Mouse (Mus musculus) heart, embryonic 14.5 days (tissue): Measurements from ENCODE around the gene Nras. TPM values are rescaled to one million over a fixed set of nuclear protein-coding genes. Genes with fewer than 3 reads are reported as not detected.

Source experiments
- ATAC-seq: fragments of 200-750 bp; cut with Nextera tagmentation; 2 replicates; pipeline ENCODE4 v1.8.0; 2017; ENCODE audit warnings: low read depth, moderate TSS enrichment; ENCODE audit not compliant: insufficient number of reproducible peaks, insufficient read depth, low FRiP score
- H3K27ac ChIP-seq, 2 experiments: fragments of 200-500 bp in 1 of 2; fragments of 300-500 bp in 1 of 2; sonication (generic) in 1 of 2; replicated peaks in 1 of 2; 2 replicates each; pipeline ENCODE4 v1.5.1; 2012 to 2014; ENCODE audit warnings: low read depth in 2 of 2, low read length in 2 of 2, control low read depth in 1 of 2, mild to moderate bottlenecking in 1 of 2, mixed read lengths in 1 of 2; ENCODE audit not compliant: control insufficient read depth in 1 of 2, insufficient read depth in 1 of 2
- H3K27me3 ChIP-seq: fragments of 300-500 bp; sonication (generic); 2 replicates; pipeline ENCODE4 v1.6.1; 2014; ENCODE audit warnings: mild to moderate bottlenecking, low read length, control low read depth; ENCODE audit not compliant: control insufficient read depth, insufficient read depth
- H3K36me3 ChIP-seq: fragments of 300-500 bp; sonication (generic); 2 replicates; pipeline ENCODE4 v1.6.1; 2014; ENCODE audit warnings: mild to moderate bottlenecking, control low read depth, low read length, mixed read lengths; ENCODE audit not compliant: control insufficient read depth, insufficient read depth
- H3K4me1 ChIP-seq, 2 experiments: fragments of 200-500 bp in 1 of 2; fragments of 300-500 bp in 1 of 2; sonication (generic) in 1 of 2; 2 replicates each; pipeline ENCODE4 v1.6.1; 2012 to 2014; ENCODE audit warnings: low read length in 2 of 2, control low read depth in 1 of 2, mixed read lengths in 1 of 2; ENCODE audit not compliant: control insufficient read depth in 2 of 2, insufficient read depth in 2 of 2
- H3K4me2 ChIP-seq: fragments of 300-500 bp; sonication (generic); 2 replicates; pipeline ENCODE4 v1.6.1; 2014; ENCODE audit warnings: mild to moderate bottlenecking, low read length
- H3K4me3 ChIP-seq, 2 experiments: fragments of 200-500 bp in 1 of 2; fragments of 300-500 bp in 1 of 2; sonication (generic) in 1 of 2; 2 replicates each; pipeline ENCODE4 v1.5.1; 2012 to 2014; ENCODE audit warnings: low read length in 2 of 2, mild to moderate bottlenecking in 2 of 2, control low read depth in 1 of 2, low read depth in 1 of 2, moderate library complexity in 1 of 2; ENCODE audit not compliant: control insufficient read depth in 1 of 2, insufficient read depth in 1 of 2
- H3K9ac ChIP-seq: fragments of 300-500 bp; sonication (generic); 2 replicates; pipeline ENCODE4 v1.6.1; 2014; ENCODE audit warnings: mild to moderate bottlenecking, low read length
- H3K9me3 ChIP-seq: fragments of 300-500 bp; sonication (generic); 2 replicates; pipeline ENCODE4 v1.6.1; 2016; ENCODE audit warnings: low read length, control low read depth; ENCODE audit not compliant: control insufficient read depth
- WGBS: fragments of 180-500 bp; shearing (Covaris S2); extraction: QIAGEN DNeasy Blood & Tissue Kit; methylation state at CpG from one replicate; pipeline ENCODE4 v1.1.7; 2014; 5-methylcytosine and 5-hydroxymethylcytosine counted together
- polyA plus RNA-seq: library from polyadenylated mRNA; unstranded; fragments of >200 nt; fragmentation: Nextera tagmentation; extraction: Ambion mirVana; gene quantifications from 2 replicates; pipeline ENCODE4 v1.2.1, GENCODE M21; 2014

Gene Nras
- 88.5 and 97.6 TPM in 2 replicates for polyA plus RNA-seq

GRCm38 (mm10) chr3:103058207-103059157 lies at the start of gene Nras:
TSS of gene Nras (plus strand) at chr3:103058285.
- Histone ChIP-seq H3K36me3 (peaks cover 72% of the 10 kb centered on the region), H3K9me3 (no peaks in the 10 kb centered on the region), H3K9ac (peak within 1 kb of the TSS; percentile 91), H3K27me3 (no peaks in the 10 kb centered on the region), H3K4me1 (peaks cover 0 to 2% of the 10 kb centered on the region in 2 experiments; a peak in 1 of 4 replicates), H3K4me2 (peak within 1 kb of the TSS; percentile 74), H3K4me3 (peak within 1 kb of the TSS; percentile 74 to 99), H3K27ac (peak within 1 kb of the TSS; percentile 92 to 99)
- ATAC-seq, result peak; percentile 95
- 3% methylated on average over 46 of the region's 46 CpGs for WGBS

GRCm38 (mm10) chr3:103017350-103017749 lies 40.7 kb upstream of the Nras start:
- no peak overlapping the region for H3K9ac ChIP-seq
- H3K9me3 ChIP-seq, result no peaks in the 10 kb centered on the region
- H3K27me3 ChIP-seq, result no peaks in the 10 kb centered on the region
- no peak overlapping the region for H3K4me3 ChIP-seq
- H3K36me3 ChIP-seq, result no peaks in the 10 kb centered on the region
- peaks cover 2 to 6% of the 10 kb centered on the region in 2 experiments; a peak in 3 of 4 replicates for H3K4me1 ChIP-seq
- no peak overlapping the region for H3K4me2 ChIP-seq
- ATAC-seq, result no peak
- H3K27ac ChIP-seq, result no peak overlapping the region
- 33% methylated on average over 2 of the region's 2 CpGs for WGBS

- Histone ChIP-seq H3K36me3 (no peaks in the 10 kb centered on the region), H3K27me3 (no peaks in the 10 kb centered on the region), H3K4me3 (peak overlapping the region in 1 of 2 experiments; percentile 95; a peak in 1 of 4 replicates), H3K27ac (peak overlapping the region in 1 of 2 experiments; percentile 97; a peak in 1 of 4 replicates), H3K4me1 (peaks cover 2 to 6% of the 10 kb centered on the region in 2 experiments; a peak in 3 of 4 replicates), H3K4me2 (peak overlapping the region; percentile 65), H3K9ac (peak overlapping the region; percentile 100), H3K9me3 (no peaks in the 10 kb centered on the region)
- no peak for ATAC-seq
- 89% methylated on average over 2 of the region's 2 CpGs for WGBS
Observed at GRCm38 (mm10) chr3:103019462-103019861, 38.6 kb upstream of the Nras start.

GRCm38 (mm10) chr3:103020249-103020942 lies 37.7 kb upstream of the Nras start, which contains the start of gene Csde1:
TSS of gene Csde1 (plus strand) at chr3:103020426.
- peak; percentile 92 for ATAC-seq
- Histone ChIP-seq H3K9me3 (no peaks in the 10 kb centered on the region), H3K36me3 (no peaks in the 10 kb centered on the region), H3K27me3 (no peaks in the 10 kb centered on the region), H3K4me3 (peak within 1 kb of the TSS; percentile 83 to 95), H3K4me2 (peak within 1 kb of the TSS; percentile 87), H3K9ac (peak within 1 kb of the TSS; percentile 100), H3K27ac (peak within 1 kb of the TSS; percentile 92 to 97), H3K4me1 (peaks cover 2 to 6% of the 10 kb centered on the region in 2 experiments; a peak in 3 of 4 replicates)
- under 1% methylated on average over 55 of the region's 55 CpGs for WGBS

GRCm38 (mm10) chr3:103020943-103021638 lies 37.0 kb upstream of the Nras start:
- H3K27me3 ChIP-seq, result no peaks in the 10 kb centered on the region
- peak; percentile 92 for ATAC-seq
- H3K4me2 ChIP-seq, result peak overlapping the region; percentile 87

GRCm38 (mm10) chr3:103026174-103026573 lies 31.9 kb upstream of the Nras start:
- Histone ChIP-seq H3K27ac (no peak overlapping the region), H3K4me3 (no peak overlapping the region), H3K4me2 (no peak overlapping the region), H3K36me3 (peaks cover 31% of the 10 kb centered on the region), H3K4me1 (peaks cover 2 to 6% of the 10 kb centered on the region in 2 experiments; a peak in 3 of 4 replicates), H3K27me3 (no peaks in the 10 kb centered on the region), H3K9ac (no peak overlapping the region), H3K9me3 (no peaks in the 10 kb centered on the region)
- ATAC-seq, result no peak
- 89% methylated on average over 1 of the region's 1 CpGs for whole genome bisulfite sequencing

More at GRCm38 (mm10) chr3:103020943-103021638, 37.0 kb upstream of the Nras start:
- no peaks in the 10 kb centered on the region for H3K9me3 ChIP-seq
- H3K27ac ChIP-seq, result peak overlapping the region; percentile 92 to 97
- peak overlapping the region; percentile 83 to 95 for H3K4me3 ChIP-seq
- no peaks in the 10 kb centered on the region for H3K36me3 ChIP-seq
- WGBS, result 1% methylated on average over 30 of the region's 37 CpGs
- H3K9ac ChIP-seq, result peak overlapping the region; percentile 100
- H3K4me1 ChIP-seq, result peaks cover 2 to 6% of the 10 kb centered on the region in 2 experiments; a peak in 3 of 4 replicates

- Histone ChIP-seq H3K27ac (no peak overlapping the region), H3K9me3 (no peaks in the 10 kb centered on the region), H3K9ac (no peak overlapping the region), H3K4me1 (no peaks in the 10 kb centered on the region), H3K4me3 (no peak overlapping the region), H3K36me3 (peaks cover 81% of the 10 kb centered on the region), H3K27me3 (no peaks in the 10 kb centered on the region), H3K4me2 (no peak overlapping the region)
- ATAC-seq, result no peak
- 94% methylated on average over 6 of the region's 6 CpGs for WGBS
Observed at GRCm38 (mm10) chr3:103040285-103040684, 17.8 kb upstream of the Nras start.
